Mouse (Mus musculus) hindbrain, embryonic 10.5 days (tissue): Measurements from ENCODE around the gene Ilf3. TPM values are rescaled to one million over a fixed set of nuclear protein-coding genes. Genes with fewer than 3 reads are reported as not detected.

Experiments used
- DNase-seq: peaks from one replicate; pipeline ENCODE4 v3.0.0-alpha.2; 2017; ENCODE audit warnings: low spot score
- H3K27ac ChIP-seq: fragments of 300-500 bp; sonication (generic); 2 replicates; pipeline ENCODE4 v1.5.1; 2016; ENCODE audit warnings: mild to moderate bottlenecking, moderate library complexity
- H3K27me3 ChIP-seq: fragments of 300-500 bp; sonication (generic); 2 replicates; pipeline ENCODE4 v1.6.1; 2016; ENCODE audit warnings: mild to moderate bottlenecking; ENCODE audit not compliant: poor library complexity, insufficient read depth, severe bottlenecking
- H3K36me3 ChIP-seq: fragments of 300-500 bp; sonication (generic); 2 replicates; pipeline ENCODE4 v1.6.1; 2016; ENCODE audit warnings: mild to moderate bottlenecking, moderate library complexity
- H3K4me1 ChIP-seq: fragments of 300-500 bp; sonication (generic); replicated peaks from 2 replicates; pipeline ENCODE4 v1.6.1; 2016; ENCODE audit warnings: mild to moderate bottlenecking
- H3K4me3 ChIP-seq: fragments of 300-500 bp; sonication (generic); 2 replicates; pipeline ENCODE4 v1.5.1; 2016; ENCODE audit warnings: mild to moderate bottlenecking, moderate library complexity
- H3K9me3 ChIP-seq: fragments of 300-500 bp; sonication (generic); 2 replicates; pipeline ENCODE4 v1.6.1; 2016; ENCODE audit warnings: mild to moderate bottlenecking, moderate library complexity
- WGBS: fragments of 180-500 bp; shearing (Covaris S2); methylation state at CpG from one replicate; pipeline ENCODE4 v1.1.7; 2016; 5-methylcytosine and 5-hydroxymethylcytosine counted together
- polyA plus RNA-seq: library from polyadenylated mRNA; unstranded; fragments of >200 nt; fragmentation: Nextera tagmentation; extraction: Ambion mirVana; gene quantifications from 2 replicates; pipeline ENCODE4 v1.2.1, GENCODE M21; 2016

Ilf3 gene
- polyA plus RNA-seq, 1 experiment from 2014 or later: 270 TPM

DNA sequence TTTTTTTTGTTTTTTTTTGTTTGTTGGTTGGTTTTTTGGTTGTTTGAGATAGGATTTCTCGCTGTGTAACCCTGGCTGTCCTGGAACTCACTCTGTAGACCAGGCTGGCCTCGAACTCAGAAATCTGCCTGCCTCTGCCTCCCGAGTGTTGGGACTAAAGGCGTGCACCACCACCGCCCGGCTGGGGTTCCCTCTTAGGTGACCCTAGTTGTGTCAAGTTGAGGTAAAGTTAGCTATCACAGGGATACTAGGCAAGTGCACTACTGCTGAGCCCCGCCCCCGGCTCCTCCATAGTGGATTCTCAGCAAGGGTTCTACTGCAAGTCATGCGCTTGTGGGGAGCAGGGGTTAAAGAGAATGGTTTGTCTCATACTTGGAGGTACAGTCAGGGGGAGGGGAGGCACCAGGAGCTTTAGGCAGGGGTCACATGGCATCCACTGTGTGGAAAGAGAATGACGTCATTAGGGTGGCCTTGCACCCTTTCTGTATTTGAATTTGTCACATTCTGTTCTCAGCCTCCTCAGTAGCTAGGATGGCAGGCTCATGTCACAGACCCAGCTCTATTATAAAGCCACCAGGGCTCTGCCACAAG is 37.9 kb upstream of the Ilf3 start:
- Histone ChIP-seq H3K4me1 (peaks cover 23% of the 10 kb centered on the region), H3K9me3 (no peaks in the 10 kb centered on the region), H3K4me3 (no peak overlapping the region), H3K27ac (no peak overlapping the region), H3K27me3 (no peaks in the 10 kb centered on the region), H3K36me3 (peaks cover 19% of the 10 kb centered on the region; the same call in 1 of the 2 replicates)
- 91% methylated on average over 10 of the region's 10 CpGs for WGBS
- no peak for DNase-seq

DNA sequence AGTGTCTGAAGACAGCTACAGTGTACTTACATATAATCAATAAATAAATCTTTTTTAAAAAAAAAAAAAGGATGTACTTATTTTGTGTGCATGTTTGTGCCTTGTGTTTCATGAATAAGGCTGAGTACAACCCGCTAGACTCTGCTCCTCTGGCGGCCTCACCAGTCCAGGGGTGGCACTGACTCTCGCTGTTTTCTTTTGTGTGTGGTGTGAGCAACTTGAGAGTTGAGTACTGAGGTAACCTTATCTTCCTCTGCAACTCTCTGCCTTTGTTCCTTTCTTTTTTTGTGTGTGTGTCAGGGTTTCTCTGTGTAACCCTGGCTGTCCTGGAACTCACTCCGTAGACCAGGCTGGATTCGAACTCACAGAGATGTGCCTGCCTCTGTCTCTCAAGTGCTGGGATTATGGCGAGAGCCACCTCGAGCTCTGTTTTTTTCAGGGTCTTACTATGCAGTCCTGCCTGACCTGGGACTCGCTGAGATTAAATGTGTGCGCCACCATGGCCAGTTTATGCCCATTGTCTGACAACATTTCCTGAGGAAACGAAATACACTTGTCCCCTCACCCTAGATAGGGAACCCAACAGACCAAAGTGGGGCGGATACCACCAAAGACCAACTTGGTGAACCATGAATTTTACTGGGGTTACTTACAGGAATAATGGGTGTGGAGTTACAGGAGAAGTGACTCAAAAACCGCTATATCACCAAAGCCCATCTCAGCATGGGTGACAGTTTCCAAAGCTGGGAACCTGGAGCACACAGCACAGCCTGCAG is 36.1 kb upstream of the Ilf3 start:
- peaks cover 9% of the 10 kb centered on the region; the same call in 1 of the 2 replicates for H3K36me3 ChIP-seq
- no peak for DNase-seq
- no peak overlapping the region for H3K4me3 ChIP-seq
- H3K9me3 ChIP-seq: no peaks in the 10 kb centered on the region
- no peak overlapping the region for H3K27ac ChIP-seq
- 87% methylated on average over 12 of the region's 12 CpGs for WGBS
- H3K27me3 ChIP-seq: no peaks in the 10 kb centered on the region
- H3K4me1 ChIP-seq: peaks cover 23% of the 10 kb centered on the region

DNA sequence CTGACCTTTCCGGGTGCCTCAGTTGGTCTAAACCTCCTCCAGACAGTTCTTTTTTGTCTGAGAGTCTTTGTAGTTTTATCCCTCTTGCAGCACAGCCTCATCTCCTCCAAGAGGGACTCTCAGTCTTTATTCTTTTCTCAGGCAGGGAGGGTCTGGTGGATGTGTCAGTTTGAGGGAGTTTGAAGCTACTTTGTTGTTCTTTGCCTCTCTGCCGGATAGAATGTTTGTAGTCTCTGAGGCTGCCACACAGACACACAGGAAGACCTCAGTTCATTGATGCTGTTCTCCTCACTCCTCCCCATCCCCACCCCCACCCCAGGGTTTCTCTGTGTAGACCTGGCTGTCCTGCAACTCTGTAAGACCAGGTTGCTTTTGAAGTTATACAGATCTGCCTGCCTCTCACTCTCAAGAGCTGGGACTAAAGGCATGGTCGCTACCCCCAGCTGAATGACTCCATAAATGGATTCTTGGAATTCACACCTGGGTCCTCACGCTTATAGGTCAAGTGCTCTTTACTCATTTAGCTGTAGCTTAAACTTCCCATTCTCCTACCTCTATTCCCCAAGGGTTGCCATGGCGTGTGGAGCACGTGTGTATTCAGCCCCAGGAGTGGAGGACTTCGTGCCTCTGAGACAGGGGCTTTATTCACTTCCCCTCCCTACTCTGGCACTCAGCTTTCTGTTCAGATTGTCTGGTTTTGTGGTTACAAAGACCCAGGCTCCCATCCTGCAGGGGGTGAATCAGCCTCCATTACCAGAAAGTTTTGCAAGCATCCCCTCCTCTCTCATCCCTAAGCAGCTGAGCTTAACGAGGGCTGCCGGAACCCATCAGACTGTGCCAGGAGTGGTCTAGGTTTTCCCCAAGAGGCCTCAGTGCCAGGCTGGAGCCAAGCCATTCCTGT is 35.3 kb upstream of the Ilf3 start:
- peaks cover 25% of the 10 kb centered on the region for H3K4me1 ChIP-seq
- DNase-seq: no peak
- peak overlapping the region; percentile 50 for H3K27ac ChIP-seq
- H3K27me3 ChIP-seq: peaks cover under 1% of the 10 kb centered on the region; the same call in 1 of the 2 replicates
- no peaks in the 10 kb centered on the region for H3K9me3 ChIP-seq
- H3K36me3 ChIP-seq: peaks cover 7% of the 10 kb centered on the region; the same call in 1 of the 2 replicates
- WGBS: 37% methylated on average over 9 of the region's 9 CpGs
- H3K4me3 ChIP-seq: no peak overlapping the region

DNA sequence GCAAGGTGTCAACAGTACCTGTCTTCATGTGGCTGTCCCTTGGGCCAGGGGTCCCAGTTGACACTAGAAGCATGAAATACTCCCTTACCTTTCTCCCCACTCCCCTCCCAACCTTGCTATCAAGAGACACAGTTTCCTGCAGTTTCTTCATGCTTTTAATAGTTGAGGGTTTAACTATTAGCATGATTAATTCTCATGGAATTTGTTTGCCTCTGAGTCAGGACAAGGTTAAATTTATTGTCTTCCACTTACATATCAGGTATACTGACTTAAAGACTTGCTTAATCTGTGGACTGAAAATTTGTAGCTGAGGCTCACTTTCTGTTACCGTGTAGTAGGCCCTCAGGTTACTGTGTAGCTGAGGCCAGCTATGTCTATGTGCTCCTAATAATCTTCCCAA is 34.1 kb upstream of the Ilf3 start:
- Histone ChIP-seq H3K4me1 (peaks cover 31% of the 10 kb centered on the region), H3K36me3 (peaks cover 7% of the 10 kb centered on the region; the same call in 1 of the 2 replicates), H3K27me3 (peaks cover 2% of the 10 kb centered on the region; the same call in 1 of the 2 replicates), H3K9me3 (no peaks in the 10 kb centered on the region), H3K4me3 (no peak overlapping the region), H3K27ac (0 out of 2 replicates have a peak overlapping the region, but pooled peaks have one; percentile 50)
- no peak for DNase-seq
- 95% methylated on average over 1 of the region's 1 CpGs for WGBS

DNA sequence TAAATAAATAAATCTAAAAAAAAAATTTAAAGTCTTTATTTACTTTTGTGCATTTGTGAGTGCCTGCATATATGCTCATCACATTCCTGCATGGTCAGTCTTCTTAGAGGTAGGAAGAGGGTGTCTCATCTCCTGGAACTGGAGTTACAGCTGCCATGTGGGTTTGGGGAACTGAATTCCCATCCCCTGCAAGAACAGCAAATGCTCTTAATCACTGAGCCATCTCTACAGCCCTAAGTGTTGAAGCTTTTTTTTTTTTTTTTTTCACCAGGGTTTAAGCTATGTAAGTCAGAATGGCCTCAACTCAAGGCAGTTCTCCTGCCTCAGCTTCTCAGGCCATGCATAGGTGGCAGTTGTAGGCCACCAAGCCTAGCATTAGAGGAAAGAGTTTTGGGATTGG is 32.9 kb upstream of the Ilf3 start:
- DNase-seq: no peak
- peaks cover 8% of the 10 kb centered on the region for H3K36me3 ChIP-seq
- no peak overlapping the region for H3K27ac ChIP-seq
- H3K4me3 ChIP-seq: no peak overlapping the region
- H3K9me3 ChIP-seq: no peaks in the 10 kb centered on the region
- peaks cover 2% of the 10 kb centered on the region; the same call in 1 of the 2 replicates for H3K27me3 ChIP-seq
- H3K4me1 ChIP-seq: peaks cover 30% of the 10 kb centered on the region

DNA sequence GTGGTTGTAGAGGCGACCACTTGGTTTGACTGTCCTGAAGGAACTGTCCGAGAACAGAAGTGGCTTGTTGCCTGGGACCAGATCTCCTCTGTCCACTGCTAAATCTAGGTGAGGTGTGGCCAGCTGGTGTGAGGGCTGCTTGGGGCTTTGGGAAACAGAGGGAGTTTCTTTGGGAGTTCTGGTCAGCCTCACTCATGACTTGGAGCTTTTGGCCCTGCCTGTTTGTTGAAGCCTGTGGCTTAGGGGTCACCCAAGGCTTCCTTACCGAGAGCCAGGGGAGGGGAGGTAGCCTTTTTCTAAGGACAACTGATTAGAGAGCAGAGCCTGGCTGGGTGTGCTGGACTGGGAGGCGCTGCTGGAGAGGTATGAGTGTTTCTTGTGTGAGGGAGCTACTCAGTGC is 32.3 kb upstream of the Ilf3 start:
- no peaks in the 10 kb centered on the region for H3K9me3 ChIP-seq
- H3K4me1 ChIP-seq: peaks cover 28% of the 10 kb centered on the region
- no peak overlapping the region for H3K4me3 ChIP-seq
- H3K27me3 ChIP-seq: peaks cover 2% of the 10 kb centered on the region; the same call in 1 of the 2 replicates
- WGBS: 83% methylated on average over 4 of the region's 4 CpGs
- no peak overlapping the region for H3K27ac ChIP-seq
- peaks cover 12% of the 10 kb centered on the region for H3K36me3 ChIP-seq
- no peak for DNase-seq

DNA sequence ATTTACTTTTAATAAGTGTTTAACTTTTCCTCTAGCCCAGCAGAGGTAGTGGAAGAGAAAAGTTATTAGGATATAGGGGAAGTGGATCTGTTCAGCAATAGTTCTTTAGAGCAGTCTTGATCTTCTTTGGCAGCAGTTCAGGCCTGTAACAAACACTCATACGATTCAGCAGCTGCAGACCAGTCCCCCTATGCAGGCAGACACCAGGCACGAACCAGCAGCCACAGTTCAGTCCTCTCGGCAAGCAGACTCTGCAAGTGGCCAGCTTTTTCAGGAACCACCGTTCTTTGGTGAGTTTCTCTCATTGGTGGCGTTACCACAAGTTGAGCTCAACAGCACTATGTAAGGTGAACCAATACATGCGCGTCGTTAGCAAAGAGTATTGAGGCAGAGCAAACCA is 31.2 kb upstream of the Ilf3 start:
- Histone ChIP-seq H3K9me3 (no peaks in the 10 kb centered on the region), H3K27me3 (peaks cover 2% of the 10 kb centered on the region; the same call in 1 of the 2 replicates), H3K36me3 (peaks cover 17% of the 10 kb centered on the region), H3K4me1 (peaks cover 26% of the 10 kb centered on the region), H3K4me3 (no peak overlapping the region), H3K27ac (no peak overlapping the region)
- WGBS: 88% methylated on average over 8 of the region's 8 CpGs
- DNase-seq: no peak

DNA sequence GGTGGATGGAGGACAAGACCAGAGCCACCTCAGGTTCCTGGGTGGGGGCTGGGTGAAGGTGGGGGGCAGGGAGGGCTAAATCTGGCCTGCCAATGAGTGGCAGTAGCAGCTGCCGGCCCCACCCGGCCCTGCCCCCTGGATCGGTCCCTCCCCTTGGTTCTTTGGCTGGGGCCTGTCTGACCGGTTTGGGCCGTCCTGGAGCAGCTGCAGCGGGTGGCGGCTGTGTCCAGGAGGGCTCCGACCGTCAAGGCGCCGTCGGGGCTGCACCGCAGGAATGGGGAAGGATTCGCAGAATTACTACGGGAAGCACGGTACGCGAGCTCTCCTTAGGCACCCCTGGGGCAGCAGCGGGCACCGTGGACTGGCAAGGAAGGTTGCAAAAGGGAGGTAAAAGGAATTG is 30.0 kb upstream of the Ilf3 start:
- 16% methylated on average over 20 of the region's 20 CpGs for WGBS
- peak overlapping the region; percentile 64 for H3K27ac ChIP-seq
- peaks cover 2% of the 10 kb centered on the region; the same call in 1 of the 2 replicates for H3K27me3 ChIP-seq
- H3K36me3 ChIP-seq: peaks cover 28% of the 10 kb centered on the region
- H3K4me1 ChIP-seq: peaks cover 16% of the 10 kb centered on the region
- no peaks in the 10 kb centered on the region for H3K9me3 ChIP-seq
- DNase-seq: no peak
- H3K4me3 ChIP-seq: peak overlapping the region; percentile 32; the same call in 1 of the 2 replicates

DNA sequence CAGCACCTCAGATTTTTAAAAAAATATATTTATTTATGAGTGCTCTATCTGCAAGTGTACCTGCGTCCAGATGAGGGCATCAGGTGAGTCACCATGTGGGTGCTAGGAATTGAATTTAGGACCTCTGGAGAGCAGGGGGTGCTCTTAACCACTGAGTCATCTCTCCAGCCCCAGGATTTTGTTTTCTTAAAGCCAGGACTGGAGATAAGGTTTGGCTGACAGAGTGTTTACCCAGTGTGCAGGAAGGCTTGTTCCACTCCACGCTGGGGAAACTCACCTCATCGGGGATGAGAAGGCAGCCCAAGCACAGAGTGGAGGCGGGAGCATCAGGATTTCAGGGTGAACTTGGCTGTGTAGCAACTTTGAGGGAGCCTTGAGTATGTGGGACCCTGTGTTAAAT is 27.3 kb upstream of the Ilf3 start:
- Histone ChIP-seq H3K27ac (no peak overlapping the region), H3K36me3 (peaks cover 52% of the 10 kb centered on the region), H3K4me3 (no peak overlapping the region), H3K4me1 (peaks cover 8% of the 10 kb centered on the region), H3K27me3 (peaks cover 2% of the 10 kb centered on the region; the same call in 1 of the 2 replicates), H3K9me3 (no peaks in the 10 kb centered on the region)
- no peak for DNase-seq
- WGBS: 87% methylated on average over 4 of the region's 4 CpGs

DNA sequence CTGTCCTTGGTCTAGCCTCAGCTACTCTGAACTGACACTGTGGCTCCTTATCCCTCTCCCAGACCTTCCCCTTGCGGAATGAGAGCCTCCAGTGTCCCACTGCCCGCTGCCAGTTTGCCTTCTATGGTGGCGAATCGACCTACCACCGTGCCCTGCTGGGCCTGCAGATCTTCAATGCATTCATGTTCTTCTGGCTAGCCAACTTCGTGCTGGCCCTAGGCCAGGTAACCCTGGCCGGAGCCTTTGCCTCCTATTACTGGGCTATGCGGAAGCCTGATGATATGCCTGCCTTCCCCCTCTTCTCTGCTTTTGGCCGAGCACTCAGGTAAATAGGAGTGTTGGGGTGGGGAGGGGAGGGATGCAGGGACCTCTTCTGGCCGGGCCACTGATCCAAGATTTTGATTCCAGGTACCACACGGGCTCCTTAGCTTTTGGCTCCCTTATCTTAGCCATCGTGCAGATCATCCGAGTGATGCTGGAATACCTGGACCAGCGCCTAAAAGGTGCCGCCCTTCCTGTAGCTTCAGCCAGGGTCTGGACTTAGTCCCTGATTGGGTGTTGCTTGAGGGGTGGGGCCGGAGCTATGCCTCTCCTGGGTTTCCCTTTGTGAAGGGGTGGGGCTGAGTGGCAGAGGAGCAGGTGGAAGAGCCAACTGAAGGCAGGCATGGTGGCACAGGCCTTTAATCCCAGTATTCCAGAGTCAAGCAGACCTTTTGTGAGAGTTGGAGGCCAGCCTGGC is 20.9 kb upstream of the Ilf3 start:
- Histone ChIP-seq H3K27me3 (no peaks in the 10 kb centered on the region), H3K4me3 (no peak overlapping the region), H3K4me1 (no peaks in the 10 kb centered on the region), H3K36me3 (peaks cover 86% of the 10 kb centered on the region), H3K9me3 (peaks cover 2% of the 10 kb centered on the region; the same call in 1 of the 2 replicates), H3K27ac (no peak overlapping the region)
- DNase-seq: no peak
- WGBS: 71% methylated on average over 16 of the region's 16 CpGs

DNA sequence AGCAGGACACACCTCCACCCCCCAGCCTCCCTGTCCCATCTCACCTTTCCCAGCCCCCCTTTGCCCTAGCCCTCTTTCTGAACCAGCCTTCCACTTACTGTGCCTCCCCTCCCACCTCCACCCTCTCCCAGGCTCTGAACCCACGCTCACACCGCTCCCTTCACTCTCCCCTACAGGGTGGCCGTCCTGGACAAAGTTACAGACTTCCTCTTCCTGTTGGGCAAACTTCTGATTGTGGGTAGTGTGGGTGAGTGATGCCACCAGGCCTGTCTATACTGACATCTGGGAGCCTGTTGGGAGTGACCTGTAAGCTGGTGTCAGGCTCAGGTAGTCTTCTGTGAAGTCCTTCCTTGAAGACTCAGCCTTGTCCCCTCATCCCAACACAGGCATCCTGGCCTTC is 19.5 kb upstream of the Ilf3 start:
- 99% methylated on average over 3 of the region's 3 CpGs for WGBS
- H3K4me3 ChIP-seq: no peak overlapping the region
- H3K27ac ChIP-seq: no peak overlapping the region
- H3K36me3 ChIP-seq: peaks cover 84% of the 10 kb centered on the region
- no peak for DNase-seq
- H3K4me1 ChIP-seq: peaks cover 10% of the 10 kb centered on the region
- no peaks in the 10 kb centered on the region for H3K27me3 ChIP-seq
- peaks cover 2% of the 10 kb centered on the region; the same call in 1 of the 2 replicates for H3K9me3 ChIP-seq

DNA sequence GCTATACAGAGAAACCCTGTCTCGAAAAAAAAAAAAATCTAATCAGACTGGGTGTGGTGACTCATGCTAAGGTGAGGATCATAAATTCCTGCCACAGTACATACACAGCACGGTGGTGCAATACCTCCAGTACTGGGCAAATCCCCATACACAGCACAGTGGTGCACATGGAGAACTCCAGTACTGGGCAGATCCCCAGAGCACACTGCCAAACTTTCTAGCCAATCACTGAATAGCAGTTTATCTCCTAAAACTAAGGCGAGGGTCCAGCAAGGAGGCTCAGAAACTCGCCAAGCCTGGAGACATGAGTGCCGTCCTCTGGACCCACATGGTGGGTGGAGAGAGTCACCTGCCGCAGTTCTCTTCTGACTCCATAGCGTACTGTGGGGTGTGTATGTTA is 16.5 kb upstream of the Ilf3 start:
- Histone ChIP-seq H3K4me1 (peaks cover 14% of the 10 kb centered on the region), H3K27ac (no peak overlapping the region), H3K27me3 (no peaks in the 10 kb centered on the region), H3K36me3 (peaks cover 85% of the 10 kb centered on the region), H3K4me3 (no peak overlapping the region), H3K9me3 (peaks cover 2% of the 10 kb centered on the region; the same call in 1 of the 2 replicates)
- WGBS: 91% methylated on average over 7 of the region's 7 CpGs
- no peak for DNase-seq
